Mouse (Mus musculus): Measurements from ENCODE around the gene Atrip. TPM values are rescaled to one million over a fixed set of nuclear protein-coding genes. Genes with fewer than 3 reads are reported as not detected.

The Atrip gene
- polyA plus RNA-seq, 1 experiment: 39.9 TPM

- peaks cover 17% of the 10 kb centered on the region for H3K4me1 ChIP-seq (replicated peaks; ENCODE audit: control insufficient read depth, insufficient read depth, low read length)
- no peaks in the 10 kb centered on the region for H3K36me3 ChIP-seq (ENCODE audit: control insufficient read depth, insufficient read depth, low read length)
- no peak for DNase-seq
- WGBS: 58% methylated on average over 10 of the region's 10 CpGs
- no peak overlapping the region for H3K27ac ChIP-seq (ENCODE audit: control insufficient read depth, insufficient read depth, low read length)
- no peaks in the 10 kb centered on the region for H3K27me3 ChIP-seq (ENCODE audit: control insufficient read depth, insufficient read depth, low read length)
- H3K4me3 ChIP-seq (ENCODE audit: control insufficient read depth, insufficient read depth, low read length): no peak overlapping the region
- TF ChIP-seq CTCF (IDR thresholded peaks at IDR 0.05; ENCODE audit: borderline replicate concordance, control insufficient read depth, extremely low read depth, insufficient read depth, low read length, poor library complexity) (no peak), POLR2A (IDR thresholded peaks at IDR 0.05; ENCODE audit: control insufficient read depth, extremely low read depth, insufficient read depth, low read length, poor library complexity) (no peak)
Measured at GRCm38 (mm10) chr9:109008994-109009635, 64.8 kb downstream of the Atrip start.

DNA sequence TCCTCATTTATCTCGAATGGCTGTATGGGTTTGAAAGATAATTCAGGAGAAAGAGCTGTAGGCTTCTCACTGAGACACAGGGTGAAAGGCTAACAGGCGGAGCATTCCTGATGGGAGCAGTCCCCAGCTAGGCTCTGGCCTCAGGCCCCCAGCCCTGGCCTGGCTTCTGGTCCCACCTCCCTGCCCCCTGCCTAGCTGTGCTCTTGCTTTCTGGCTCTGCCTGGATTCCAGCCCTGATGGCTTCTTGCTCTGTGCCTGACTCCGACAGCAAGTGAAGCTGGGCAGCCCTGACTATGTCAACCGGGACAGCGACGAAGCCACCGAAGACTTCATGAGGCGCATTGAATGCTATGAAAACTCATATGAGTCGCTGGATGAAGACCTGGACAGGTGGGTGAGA lies 65.8 kb downstream of the Atrip start:
- H3K4me1 ChIP-seq (replicated peaks; ENCODE audit: control insufficient read depth, insufficient read depth, low read length): peaks cover 17% of the 10 kb centered on the region
- H3K36me3 ChIP-seq (ENCODE audit: control insufficient read depth, insufficient read depth, low read length): no peaks in the 10 kb centered on the region
- 96% methylated on average over 9 of the region's 9 CpGs for WGBS
- H3K4me3 ChIP-seq (ENCODE audit: control insufficient read depth, insufficient read depth, low read length): no peak overlapping the region
- DNase-seq: no peak
- no peak overlapping the region for H3K27ac ChIP-seq (ENCODE audit: control insufficient read depth, insufficient read depth, low read length)
- TF ChIP-seq CTCF (IDR thresholded peaks at IDR 0.05; ENCODE audit: borderline replicate concordance, control insufficient read depth, extremely low read depth, insufficient read depth, low read length, poor library complexity): no peak
- no peak for TF ChIP-seq POLR2A (IDR thresholded peaks at IDR 0.05; ENCODE audit: control insufficient read depth, extremely low read depth, insufficient read depth, low read length, poor library complexity)
- no peaks in the 10 kb centered on the region for H3K27me3 ChIP-seq (ENCODE audit: control insufficient read depth, insufficient read depth, low read length)

Other genes with a start within 250 kb of the Atrip start
- gene Celsr3, start 247.8 kb downstream of the Atrip start, polyA plus RNA-seq (2012; rRNA removed): 0.09 and 0.26 TPM in 2 replicates
- 29.4 and 38.2 TPM in 2 replicates for gene Slc26a6, start 220.8 kb downstream of the Atrip start, polyA plus RNA-seq (2012; rRNA removed)
- 0.47 and 0.75 TPM in 2 replicates for gene Tmem89, start 159.5 kb downstream of the Atrip start, polyA plus RNA-seq (2012; rRNA removed)
- 554 and 681 TPM in 2 replicates for gene Uqcrc1, start 137.5 kb downstream of the Atrip start, polyA plus RNA-seq (2012; rRNA removed)
- 5.1 and 7.9 TPM in 2 replicates for gene Col7a1, start 120.5 kb downstream of the Atrip start, polyA plus RNA-seq (2012; rRNA removed)
- gene Ucn2, start 88.1 kb downstream of the Atrip start, polyA plus RNA-seq (2012; rRNA removed): 0.40 and 1.3 TPM in 2 replicates
- 13.4 and 15.1 TPM in 2 replicates for gene Pfkfb4, start 82.3 kb downstream of the Atrip start, polyA plus RNA-seq (2012; rRNA removed)
- gene Shisa5, start 35.6 kb downstream of the Atrip start, polyA plus RNA-seq (2012; rRNA removed): 2,502 and 2,648 TPM in 2 replicates
- 210 and 228 TPM in 2 replicates for gene Trex1, start 14.4 kb downstream of the Atrip start, polyA plus RNA-seq (2012; rRNA removed)
- 11.7 and 11.9 TPM in 2 replicates for gene Ccdc51, start 8.4 kb upstream of the Atrip start, polyA plus RNA-seq (2012; rRNA removed)
- 31.4 and 52.2 TPM in 2 replicates for gene Tma7, start 8.5 kb upstream of the Atrip start, polyA plus RNA-seq (2012; rRNA removed)
- gene Plxnb1, start 21.3 kb upstream of the Atrip start, polyA plus RNA-seq (2012; rRNA removed): 22.4 and 25.6 TPM in 2 replicates
- not detected in 2 replicates for gene Fbxw21, start 87.9 kb upstream of the Atrip start, polyA plus RNA-seq (2012; rRNA removed)
- 0.07 TPM in 1 of 2 replicates, not detected in the other for gene Fbxw13, start 121.9 kb upstream of the Atrip start, polyA plus RNA-seq (2012; rRNA removed)
- not detected in 2 replicates for gene Fbxw20, start 160.6 kb upstream of the Atrip start, polyA plus RNA-seq (2012; rRNA removed)
- not detected in 2 replicates for gene Fbxw14, start 213.6 kb upstream of the Atrip start, polyA plus RNA-seq (2012; rRNA removed)

Measured in thymus, adult 2 months (tissue).